Mouse (Mus musculus) forebrain, embryonic 12.5 days (tissue): ENCODE measurements around the gene Ostc. TPM values are rescaled to one million over a fixed set of nuclear protein-coding genes. Genes with fewer than 3 reads are reported as not detected.
A peak's percentile ranks its signal among the peaks of the same experiment; 100 is the strongest.

Source experiments
- ATAC-seq: fragments of 200-750 bp; cut with Nextera tagmentation; 2 replicates; pipeline ENCODE4 v1.8.0; 2017; ENCODE audit warnings: moderate TSS enrichment; ENCODE audit not compliant: low FRiP score
- H3K27ac ChIP-seq: fragments of 300-500 bp; sonication (generic); 2 replicates; pipeline ENCODE4 v1.5.1; 2016; ENCODE audit warnings: mild to moderate bottlenecking
- H3K27me3 ChIP-seq: fragments of 300-500 bp; sonication (generic); 2 replicates; pipeline ENCODE4 v1.6.1; 2016; ENCODE audit warnings: mild to moderate bottlenecking
- H3K36me3 ChIP-seq: fragments of 300-500 bp; sonication (generic); replicated peaks from 2 replicates; pipeline ENCODE4 v1.6.1; 2016; ENCODE audit warnings: mild to moderate bottlenecking
- H3K4me1 ChIP-seq: fragments of 300-500 bp; sonication (generic); 2 replicates; pipeline ENCODE4 v1.6.1; 2016
- H3K4me2 ChIP-seq: fragments of 300-500 bp; sonication (generic); 2 replicates; pipeline ENCODE4 v1.6.1; 2016; ENCODE audit warnings: mild to moderate bottlenecking, moderate library complexity
- H3K4me3 ChIP-seq: fragments of 300-500 bp; sonication (generic); replicated peaks from 2 replicates; pipeline ENCODE4 v1.5.1; 2016; ENCODE audit warnings: mild to moderate bottlenecking
- H3K9ac ChIP-seq: fragments of 300-500 bp; sonication (generic); 2 replicates; pipeline ENCODE4 v1.6.1; 2016; ENCODE audit warnings: mild to moderate bottlenecking
- H3K9me3 ChIP-seq: fragments of 300-500 bp; sonication (generic); 2 replicates; pipeline ENCODE4 v1.6.1; 2016
- WGBS: fragments of 180-500 bp; shearing (Covaris S2); methylation state at CpG from one replicate; pipeline ENCODE4 v1.1.7; 2016; 5-methylcytosine and 5-hydroxymethylcytosine counted together
- polyA plus RNA-seq: library from polyadenylated mRNA; unstranded; fragments of >200 nt; fragmentation: Nextera tagmentation; extraction: Ambion mirVana; gene quantifications from 2 replicates; pipeline ENCODE4 v1.2.1, GENCODE M21; 2016

The Ostc gene
- polyA plus RNA-seq, 1 experiment from 2014 or later, result 263 TPM

DNA sequence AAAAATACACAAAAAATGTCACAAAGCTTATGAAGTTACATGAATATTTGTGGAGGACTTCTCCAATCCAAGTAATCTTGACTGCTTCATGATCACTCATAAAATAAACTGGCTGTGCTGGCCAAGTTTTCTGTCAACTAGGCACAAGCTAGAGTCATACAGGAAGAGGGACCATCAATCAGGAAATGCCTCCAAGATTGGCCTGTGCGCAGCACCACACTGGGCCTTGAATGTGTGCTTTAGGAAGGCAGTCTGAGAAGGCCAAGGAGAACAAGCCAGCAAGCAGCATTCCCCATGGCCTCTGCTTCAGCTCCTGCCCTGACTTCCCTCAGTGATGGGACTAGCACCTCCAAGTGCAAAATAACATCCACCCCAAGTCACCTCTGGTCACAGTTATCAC is 17.8 kb upstream of the Ostc start:
- Histone ChIP-seq H3K4me1 (peaks cover 21% of the 10 kb centered on the region), H3K27me3 (no peaks in the 10 kb centered on the region), H3K4me3 (no peak overlapping the region), H3K4me2 (no peak overlapping the region), H3K9me3 (no peaks in the 10 kb centered on the region), H3K9ac (no peak overlapping the region), H3K27ac (no peak overlapping the region), H3K36me3 (peaks cover 40% of the 10 kb centered on the region)
- ATAC-seq, result no peak
- WGBS, result 100% methylated on average over 1 of the region's 1 CpGs

DNA sequence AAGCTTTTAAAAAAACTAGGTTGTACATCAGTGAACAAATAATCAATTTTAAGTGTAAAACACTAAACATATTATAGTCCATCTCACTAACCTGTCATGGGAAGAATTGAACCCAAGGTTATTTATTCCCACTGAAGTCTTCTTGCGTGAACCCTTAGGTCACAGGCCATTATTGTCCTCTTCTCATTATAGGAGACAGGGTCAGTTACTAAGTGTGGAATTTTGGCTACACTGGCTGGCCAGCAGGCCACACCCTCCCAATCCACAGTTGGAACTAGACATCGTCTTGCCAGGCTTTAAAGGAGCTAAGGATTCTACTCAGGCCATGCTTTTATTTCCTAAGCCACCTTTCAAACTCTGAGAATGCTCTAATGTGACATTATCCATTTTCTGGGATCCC is 16.5 kb upstream of the Ostc start:
- H3K36me3 ChIP-seq, result peaks cover 40% of the 10 kb centered on the region
- H3K4me1 ChIP-seq, result peaks cover 17% of the 10 kb centered on the region
- no peak overlapping the region for H3K9ac ChIP-seq
- 73% methylated on average over 2 of the region's 2 CpGs for WGBS
- no peaks in the 10 kb centered on the region for H3K9me3 ChIP-seq
- ATAC-seq, result no peak
- no peak overlapping the region for H3K4me3 ChIP-seq
- no peak overlapping the region for H3K27ac ChIP-seq
- no peak overlapping the region for H3K4me2 ChIP-seq
- no peaks in the 10 kb centered on the region for H3K27me3 ChIP-seq

DNA sequence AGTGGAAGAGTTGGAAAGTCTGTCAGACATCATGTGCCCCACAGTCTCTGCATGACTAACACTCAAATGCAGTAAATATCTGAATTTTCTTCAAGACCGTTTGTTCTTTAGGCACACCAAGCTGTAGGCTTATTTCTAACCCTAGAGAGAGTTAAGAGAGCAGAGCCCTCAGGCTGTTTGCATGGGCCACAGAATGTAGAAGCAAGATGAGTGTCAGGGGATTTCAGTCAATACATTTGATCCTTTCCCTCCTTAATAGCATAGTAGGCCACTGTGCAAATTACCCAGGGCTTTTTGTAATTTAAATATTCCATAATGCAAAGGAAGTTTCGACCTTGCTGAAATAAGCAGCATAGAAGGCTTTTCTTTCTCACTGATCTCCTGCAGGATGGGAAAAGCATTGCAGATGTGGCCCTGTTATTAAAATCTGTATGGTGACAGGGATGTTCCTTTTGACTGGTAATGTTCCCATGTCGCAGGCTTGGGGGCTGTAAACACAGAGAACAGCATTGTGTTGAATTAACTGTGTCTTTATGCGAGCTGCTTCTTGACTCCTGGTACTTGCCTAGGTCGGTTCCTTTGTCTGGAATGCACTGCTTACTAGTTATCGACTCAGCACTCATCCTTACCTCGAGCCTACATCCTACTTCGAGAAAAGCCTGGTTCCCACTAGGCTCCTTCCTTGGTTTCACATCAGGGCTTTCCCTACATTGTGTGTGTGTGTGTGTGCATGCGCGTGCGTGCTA is 13.7 kb upstream of the Ostc start:
- WGBS, result 74% methylated on average over 11 of the region's 11 CpGs
- no peak overlapping the region; the same call in 1 of the 2 replicates for H3K27ac ChIP-seq
- no peak overlapping the region for H3K9ac ChIP-seq
- peaks cover 29% of the 10 kb centered on the region for H3K36me3 ChIP-seq
- H3K4me2 ChIP-seq, result no peak overlapping the region
- peaks cover under 1% of the 10 kb centered on the region; the same call in 1 of the 2 replicates for H3K4me1 ChIP-seq
- H3K4me3 ChIP-seq, result no peak overlapping the region
- no peaks in the 10 kb centered on the region for H3K27me3 ChIP-seq
- H3K9me3 ChIP-seq, result no peaks in the 10 kb centered on the region
- ATAC-seq, result no peak

DNA sequence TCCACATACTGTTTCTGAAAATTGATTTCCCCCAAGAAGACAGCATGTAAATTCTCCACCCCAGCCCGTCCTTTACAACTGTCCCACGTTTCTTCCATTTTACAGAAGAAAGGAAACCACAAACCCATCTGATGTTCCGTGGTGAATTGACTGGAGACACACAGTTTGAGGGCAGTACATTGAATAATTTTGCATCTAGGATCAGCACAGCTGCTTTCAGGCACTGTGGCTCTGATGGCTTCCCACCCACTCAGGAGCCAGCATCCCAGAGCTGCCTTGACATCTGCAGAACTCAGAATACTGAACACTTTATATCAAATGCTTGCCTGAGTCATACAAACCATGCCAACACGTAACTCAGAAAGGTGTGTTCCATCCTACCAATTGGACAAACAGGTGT is 11.0 kb upstream of the Ostc start:
- Histone ChIP-seq H3K9me3 (no peaks in the 10 kb centered on the region), H3K36me3 (peaks cover 2% of the 10 kb centered on the region; the same call in 1 of the 2 replicates), H3K4me3 (no peak overlapping the region), H3K27me3 (no peaks in the 10 kb centered on the region), H3K9ac (no peak overlapping the region), H3K4me1 (no peaks in the 10 kb centered on the region), H3K27ac (no peak overlapping the region), H3K4me2 (no peak overlapping the region)
- ATAC-seq, result no peak
- 79% methylated on average over 4 of the region's 4 CpGs for WGBS

DNA sequence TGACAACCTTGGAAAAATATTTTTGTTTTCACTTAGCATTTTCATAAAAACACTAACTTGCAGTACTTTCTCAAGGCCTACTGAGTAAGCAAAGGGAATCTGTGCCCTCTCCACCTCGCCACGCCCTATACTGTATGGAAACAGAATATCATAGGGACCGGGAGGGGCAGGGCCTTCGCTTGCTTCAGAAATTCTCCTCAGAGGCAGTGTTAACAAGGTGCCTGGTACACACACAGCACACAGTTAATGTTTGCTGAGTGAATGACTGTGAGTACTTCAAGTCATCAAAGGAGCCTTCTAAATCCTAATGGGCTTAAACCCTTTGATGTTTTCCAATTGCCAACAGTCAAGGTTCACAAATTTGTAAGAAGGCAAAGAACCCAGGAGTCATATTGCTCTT is 9.6 kb upstream of the Ostc start:
- no peaks in the 10 kb centered on the region for H3K27me3 ChIP-seq
- H3K9ac ChIP-seq, result no peak overlapping the region
- 0 out of 2 replicates have a peak, but pooled peaks cover 4% of the 10 kb centered on the region for H3K4me1 ChIP-seq
- no peaks in the 10 kb centered on the region; the same call in 1 of the 2 replicates for H3K36me3 ChIP-seq
- WGBS, result 87% methylated on average over 4 of the region's 4 CpGs
- no peak overlapping the region for H3K27ac ChIP-seq
- no peak overlapping the region for H3K4me3 ChIP-seq
- no peak overlapping the region for H3K4me2 ChIP-seq
- ATAC-seq, result no peak
- H3K9me3 ChIP-seq, result no peaks in the 10 kb centered on the region

DNA sequence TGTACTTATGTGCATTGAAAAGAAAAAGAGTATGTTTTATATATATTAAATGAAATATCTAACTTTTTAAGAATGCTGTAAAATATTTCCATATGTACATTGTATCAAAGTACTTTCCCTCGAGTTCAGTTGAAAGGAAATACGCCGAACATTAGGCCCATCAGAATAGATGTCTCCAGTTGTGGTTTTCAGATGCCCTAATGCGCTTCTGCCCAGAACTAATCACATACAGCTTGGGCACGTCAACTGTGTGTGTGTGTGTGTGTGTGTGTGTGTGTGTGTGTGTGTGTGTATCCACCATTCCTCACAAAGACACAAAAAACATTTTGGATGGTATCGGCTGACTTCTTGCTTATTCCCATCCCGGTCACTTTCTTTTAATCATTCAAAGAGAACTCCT is 7.3 kb upstream of the Ostc start:
- no peak overlapping the region for H3K4me2 ChIP-seq
- H3K27me3 ChIP-seq, result no peaks in the 10 kb centered on the region
- H3K9me3 ChIP-seq, result no peaks in the 10 kb centered on the region
- H3K9ac ChIP-seq, result no peak overlapping the region
- H3K27ac ChIP-seq, result no peak overlapping the region
- WGBS, result 89% methylated on average over 7 of the region's 7 CpGs
- H3K4me3 ChIP-seq, result no peak overlapping the region
- no peak for ATAC-seq
- H3K4me1 ChIP-seq, result 0 out of 2 replicates have a peak, but pooled peaks cover 4% of the 10 kb centered on the region
- no peaks in the 10 kb centered on the region for H3K36me3 ChIP-seq

DNA sequence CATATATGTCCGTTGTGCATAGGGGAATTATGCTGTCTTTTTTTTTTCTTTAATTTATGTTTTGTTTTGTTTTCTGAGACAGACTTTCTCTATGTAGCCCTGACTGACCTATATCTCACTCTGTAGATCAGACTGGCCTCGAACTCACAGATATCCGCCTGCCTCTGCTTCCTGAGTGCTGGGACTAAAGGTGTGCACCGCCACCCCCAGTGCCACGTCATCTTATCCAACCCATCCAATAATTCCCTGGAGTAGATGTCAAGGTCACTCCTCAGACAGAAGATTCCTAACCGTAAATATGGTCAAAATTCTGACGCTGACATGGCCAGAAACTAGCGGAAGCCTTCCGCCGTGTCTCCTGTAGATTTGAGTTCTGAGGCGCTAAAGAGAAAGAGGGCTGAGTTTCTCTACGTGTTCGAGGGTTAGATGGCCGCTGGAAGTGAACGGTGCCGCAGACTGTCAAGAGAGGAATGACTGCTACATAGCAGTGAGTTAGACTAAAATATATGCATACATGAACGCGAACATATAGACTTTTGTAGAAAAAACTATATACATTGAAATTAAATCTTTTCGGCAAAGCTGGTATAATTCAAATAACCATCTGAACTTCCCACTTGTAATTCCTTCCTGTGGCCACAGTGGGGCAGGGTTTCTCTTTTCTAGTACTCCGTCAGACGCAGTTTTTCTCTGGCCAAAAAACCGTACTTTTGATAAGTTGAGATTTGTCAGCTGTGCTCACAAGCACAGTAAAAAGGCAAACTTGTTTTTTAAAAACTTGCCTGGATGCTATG is 5.7 kb upstream of the Ostc start:
- H3K9ac ChIP-seq, result peak overlapping the region; percentile 18; the same call in 1 of the 2 replicates
- H3K36me3 ChIP-seq, result no peaks in the 10 kb centered on the region
- ATAC-seq, result no peak
- H3K9me3 ChIP-seq, result no peaks in the 10 kb centered on the region
- peak overlapping the region; percentile 53 for H3K4me2 ChIP-seq
- peaks cover 6% of the 10 kb centered on the region; the same call in 1 of the 2 replicates for H3K4me1 ChIP-seq
- 21% methylated on average over 22 of the region's 22 CpGs for WGBS
- H3K27me3 ChIP-seq, result no peaks in the 10 kb centered on the region
- H3K4me3 ChIP-seq, result peak overlapping the region; percentile 31
- H3K27ac ChIP-seq, result no peak overlapping the region

DNA sequence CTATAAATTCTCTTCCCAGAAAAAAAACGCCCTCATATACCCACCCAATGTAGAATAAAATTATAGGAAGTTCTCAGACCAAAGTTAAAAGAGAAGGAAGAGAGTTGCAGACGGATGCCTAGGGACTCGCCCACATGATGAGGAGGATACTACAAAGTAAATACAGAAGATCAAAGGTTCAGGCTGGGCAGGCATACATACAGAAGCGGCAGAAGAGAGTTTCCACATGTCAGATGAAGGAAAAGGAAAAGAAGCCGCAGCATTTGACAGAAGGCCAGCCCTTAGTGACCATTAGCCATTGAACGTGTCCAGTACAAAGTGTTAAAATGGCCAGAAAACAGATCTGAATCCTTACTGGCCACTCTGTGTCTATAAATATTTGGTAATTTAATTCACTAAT is 3.6 kb upstream of the Ostc start:
- Histone ChIP-seq H3K4me2 (no peak overlapping the region), H3K9ac (no peak overlapping the region), H3K36me3 (no peaks in the 10 kb centered on the region), H3K27ac (no peak overlapping the region), H3K27me3 (no peaks in the 10 kb centered on the region), H3K4me1 (peaks cover 15% of the 10 kb centered on the region), H3K9me3 (no peaks in the 10 kb centered on the region), H3K4me3 (no peak overlapping the region)
- ATAC-seq, result no peak
- WGBS, result 78% methylated on average over 6 of the region's 6 CpGs

DNA sequence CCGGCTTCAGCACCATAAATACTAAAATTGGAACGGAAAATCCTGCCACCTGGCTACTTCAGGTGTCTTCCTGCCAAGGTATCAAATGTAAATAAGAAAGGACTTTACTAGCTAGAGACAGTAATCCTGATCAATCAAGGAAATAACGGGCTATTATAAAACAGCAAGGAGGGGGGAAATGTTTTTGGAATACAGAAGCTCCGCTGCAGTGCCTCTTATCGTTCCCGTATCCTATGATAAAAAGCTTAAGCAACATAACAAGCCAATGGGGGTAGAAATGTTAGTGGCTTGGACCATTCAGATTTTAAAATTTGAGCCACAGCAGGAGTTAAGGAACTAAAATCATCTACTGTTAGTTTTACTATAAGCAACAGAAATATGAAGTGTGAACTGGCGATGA is 859 bp upstream of the Ostc start:
- H3K4me1 ChIP-seq, result peaks cover 23% of the 10 kb centered on the region
- H3K27me3 ChIP-seq, result no peaks in the 10 kb centered on the region
- 57% methylated on average over 7 of the region's 7 CpGs for WGBS
- no peaks in the 10 kb centered on the region for H3K9me3 ChIP-seq
- H3K4me3 ChIP-seq, result peak overlapping the region; percentile 80
- no peak overlapping the region for H3K9ac ChIP-seq
- no peaks in the 10 kb centered on the region for H3K36me3 ChIP-seq
- peak overlapping the region; percentile 75 for H3K4me2 ChIP-seq
- no peak overlapping the region for H3K27ac ChIP-seq
- ATAC-seq, result no peak

DNA sequence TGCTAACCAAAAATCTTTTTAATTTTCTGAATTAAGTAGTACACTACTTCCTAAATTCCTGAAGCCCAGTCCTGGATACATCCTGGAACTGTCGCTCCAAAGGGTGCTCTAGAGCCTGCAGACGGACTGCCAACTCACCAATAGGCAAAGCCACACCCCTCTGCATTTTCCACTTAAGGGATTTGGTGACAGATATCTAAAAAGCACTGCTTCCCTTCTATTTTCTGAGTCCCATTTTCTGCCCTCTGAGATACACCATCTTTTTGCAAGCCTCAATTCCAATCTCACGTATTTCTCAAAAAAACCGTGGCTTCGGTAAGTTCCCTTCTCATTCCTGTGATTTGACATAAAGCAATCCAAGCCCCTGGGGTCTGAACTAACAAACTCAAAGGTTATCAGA is 715 bp downstream of the Ostc start:
- no peaks in the 10 kb centered on the region for H3K9me3 ChIP-seq
- peak overlapping the region; percentile 75 for H3K4me2 ChIP-seq
- under 1% methylated on average over 5 of the region's 5 CpGs for WGBS
- H3K4me3 ChIP-seq, result peak overlapping the region; percentile 80
- peaks cover 6% of the 10 kb centered on the region for H3K36me3 ChIP-seq
- H3K27ac ChIP-seq, result peak overlapping the region; percentile 81; the same call in 1 of the 2 replicates
- H3K4me1 ChIP-seq, result peaks cover 19% of the 10 kb centered on the region
- peak overlapping the region; percentile 85 for H3K9ac ChIP-seq
- ATAC-seq, result no peak
- no peaks in the 10 kb centered on the region for H3K27me3 ChIP-seq

DNA sequence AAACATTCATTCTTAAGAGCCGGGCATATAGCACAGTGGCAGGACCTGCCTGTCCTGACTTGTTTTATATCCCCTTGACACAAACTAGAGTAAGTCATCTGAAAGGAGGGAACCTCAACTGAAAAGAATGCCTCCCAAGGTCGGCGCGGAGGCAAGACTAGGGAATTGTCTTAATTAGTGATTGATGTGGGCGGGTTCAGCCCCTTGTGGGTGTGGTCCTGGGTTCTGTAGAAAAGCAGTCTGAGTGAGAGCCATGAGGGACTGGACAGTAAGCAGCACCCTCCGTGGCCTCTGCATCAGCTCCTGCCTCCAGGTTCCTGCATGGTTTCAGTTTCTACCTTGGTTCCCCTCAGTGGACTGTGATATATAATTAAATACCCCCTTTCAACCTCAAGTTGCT is 7.0 kb downstream of the Ostc start:
- peaks cover 59% of the 10 kb centered on the region for H3K36me3 ChIP-seq
- H3K27ac ChIP-seq, result no peak overlapping the region
- H3K4me2 ChIP-seq, result no peak overlapping the region
- H3K27me3 ChIP-seq, result no peaks in the 10 kb centered on the region
- no peak overlapping the region for H3K4me3 ChIP-seq
- H3K4me1 ChIP-seq, result peaks cover 2% of the 10 kb centered on the region; the same call in 1 of the 2 replicates
- no peak overlapping the region for H3K9ac ChIP-seq
- H3K9me3 ChIP-seq, result no peaks in the 10 kb centered on the region
- 91% methylated on average over 6 of the region's 6 CpGs for WGBS
- ATAC-seq, result no peak

DNA sequence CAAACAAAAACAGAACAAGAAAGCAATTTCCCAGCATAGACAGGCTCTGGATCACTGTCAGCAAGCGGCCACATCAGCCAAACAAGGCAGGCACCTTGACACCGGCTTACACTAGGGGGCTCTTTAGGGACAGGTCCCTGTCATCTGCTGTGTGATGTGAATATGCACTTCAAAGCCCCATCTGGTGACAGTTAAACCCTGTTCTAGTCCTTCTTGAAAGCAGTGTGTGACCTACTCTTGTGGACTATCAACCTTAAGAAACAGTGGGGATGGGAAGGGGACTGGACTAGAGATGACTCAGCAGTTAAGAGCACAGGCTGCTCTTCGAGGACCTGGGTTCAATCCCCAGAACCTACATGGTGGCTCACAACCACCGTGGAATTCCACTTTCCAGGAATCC is 11.6 kb downstream of the Ostc start:
- WGBS, result 86% methylated on average over 4 of the region's 4 CpGs
- H3K36me3 ChIP-seq, result peaks cover 58% of the 10 kb centered on the region

More for the DNA sequence above, 11.6 kb downstream of the Ostc start:
- no peak overlapping the region for H3K27ac ChIP-seq
- no peak overlapping the region for H3K9ac ChIP-seq
- no peak overlapping the region for H3K4me2 ChIP-seq
- H3K9me3 ChIP-seq, result no peaks in the 10 kb centered on the region
- ATAC-seq, result no peak
- H3K4me3 ChIP-seq, result no peak overlapping the region
- no peaks in the 10 kb centered on the region for H3K4me1 ChIP-seq
- H3K27me3 ChIP-seq, result no peaks in the 10 kb centered on the region
